Mouse (Mus musculus) left cerebral cortex, postnatal 36 days (tissue): ENCODE measurements around the gene Nipsnap3b. TPM values are rescaled to one million over a fixed set of nuclear protein-coding genes. Genes with fewer than 3 reads are reported as not detected.

Experiments
- DNase-seq, 2 experiments: peaks; one replicate each; pipeline ENCODE4 v3.0.0; 2021 to 2022; ENCODE audit warnings: low spot score in 2 of 2, mixed read lengths in 1 of 2
- intact Hi-C: fragments of 180-260 bp; cut with DNase I; formaldehyde crosslinking; loops from one replicate; pipeline ENCODE4 v1.15.1; 2025
- total RNA-seq, 2 experiments: library from RNA; stranded (reverse); gene quantifications; 2 replicates each; pipeline ENCODE4 v1.2.3; 2021

The Nipsnap3b gene
- 10 to 100 TPM; 12.1 to 14.1 TPM for total RNA-seq

DNA sequence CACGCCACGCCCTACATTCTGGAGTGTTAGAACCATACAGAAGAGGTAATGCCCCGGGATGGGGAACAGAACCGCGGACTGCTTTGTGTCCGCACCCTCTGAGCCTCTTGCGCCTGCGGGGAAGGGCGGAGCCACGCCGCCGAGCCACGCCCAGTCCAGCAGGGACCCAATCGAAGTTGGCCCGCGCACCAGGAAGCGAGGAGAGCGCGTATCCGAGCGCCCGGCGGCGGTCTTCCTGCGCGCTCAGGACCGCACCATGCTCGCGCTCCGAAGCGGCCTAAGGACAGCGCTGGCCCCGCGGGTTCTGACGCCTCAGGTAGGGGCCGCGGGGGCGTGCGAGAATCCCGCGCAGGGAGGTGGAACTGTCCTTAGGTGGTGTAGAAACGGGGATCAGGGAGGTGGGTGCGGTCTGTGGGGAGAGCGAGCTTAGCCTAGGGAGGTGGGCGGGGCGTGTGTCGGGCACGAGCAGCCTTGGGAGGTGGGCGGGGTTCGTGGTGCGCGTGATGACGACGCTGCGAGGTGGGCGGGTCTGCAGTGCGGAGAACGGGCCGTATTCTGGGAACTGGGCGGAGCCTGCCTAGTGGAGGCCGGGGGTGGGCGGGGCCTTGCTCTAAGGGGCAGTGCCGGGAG, at the start of gene Nipsnap3b:
Gene Nipsnap3b, plus strand, starts transcription at position 149 of the 630 bp plus-strand sequence.
- intact Hi-C loops = no loop called here
- peak; percentile 93 to 94 for DNase-seq

DNA sequence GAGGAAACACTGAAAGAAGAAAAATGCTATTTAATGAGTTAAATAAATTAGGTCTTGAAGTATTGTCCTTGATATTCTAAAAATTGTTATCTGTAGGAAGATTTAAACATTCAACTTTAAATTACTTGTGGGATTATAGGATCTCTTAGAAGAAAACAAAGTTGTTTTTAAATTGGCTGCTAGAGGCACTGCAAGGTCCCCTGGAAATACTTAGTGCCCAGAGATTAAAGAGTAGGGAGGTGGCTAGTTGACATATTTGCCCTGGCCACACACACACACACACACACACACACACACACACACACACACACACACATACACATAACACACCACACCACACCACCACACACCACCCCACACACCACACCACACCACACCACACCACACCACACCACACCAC, 47.4 kb upstream of the Nipsnap3b start, which contains the start of gene Olfr270:
Gene Olfr270, plus strand, starts transcription at position 301 of the 400 bp plus-strand sequence.
- DNase-seq = no peak
- intact Hi-C loops = no loop called here

DNA sequence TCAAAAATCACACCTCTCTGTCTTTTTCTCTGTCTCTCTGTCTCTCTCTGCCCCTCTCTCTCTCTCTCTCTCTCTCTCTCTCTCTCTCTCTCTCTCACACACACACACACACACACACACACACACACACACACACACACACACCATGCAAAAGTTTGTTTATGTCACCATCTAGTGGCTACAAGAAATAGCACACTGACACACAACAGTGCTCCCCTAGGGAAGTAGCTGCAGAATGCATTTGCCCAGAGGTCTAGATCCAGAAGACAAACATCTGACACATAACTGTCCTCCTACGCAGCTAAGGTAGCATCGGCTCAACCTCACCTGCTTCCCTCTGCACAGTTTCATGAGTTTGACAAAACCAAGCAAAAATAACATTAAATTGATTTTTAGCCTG, 26.5 kb upstream of the Nipsnap3b start:
- peak in 1 of 2 experiments; percentile 10 for DNase-seq
- intact Hi-C loops = no loop called here

DNA sequence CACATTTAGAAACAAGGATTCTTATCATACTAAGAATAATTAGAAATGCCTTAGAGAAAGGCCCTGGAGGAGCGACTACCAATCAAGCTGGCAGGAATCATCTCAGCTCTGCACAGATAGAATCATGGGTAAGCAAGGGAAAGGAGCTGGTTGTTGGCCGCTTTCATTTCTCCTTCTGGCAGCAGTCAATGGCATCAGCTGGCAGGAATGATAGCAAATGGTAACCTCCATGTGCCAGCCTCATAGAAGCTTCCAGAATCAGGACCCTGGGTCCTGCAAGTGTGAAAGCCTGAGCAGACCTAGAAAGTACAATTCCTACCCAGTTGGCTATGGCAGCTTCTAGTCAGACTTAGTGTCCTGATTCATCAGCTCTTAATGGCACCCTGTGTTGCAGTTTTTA, 25.4 kb upstream of the Nipsnap3b start:
- intact Hi-C loops = no loop called here

DNA sequence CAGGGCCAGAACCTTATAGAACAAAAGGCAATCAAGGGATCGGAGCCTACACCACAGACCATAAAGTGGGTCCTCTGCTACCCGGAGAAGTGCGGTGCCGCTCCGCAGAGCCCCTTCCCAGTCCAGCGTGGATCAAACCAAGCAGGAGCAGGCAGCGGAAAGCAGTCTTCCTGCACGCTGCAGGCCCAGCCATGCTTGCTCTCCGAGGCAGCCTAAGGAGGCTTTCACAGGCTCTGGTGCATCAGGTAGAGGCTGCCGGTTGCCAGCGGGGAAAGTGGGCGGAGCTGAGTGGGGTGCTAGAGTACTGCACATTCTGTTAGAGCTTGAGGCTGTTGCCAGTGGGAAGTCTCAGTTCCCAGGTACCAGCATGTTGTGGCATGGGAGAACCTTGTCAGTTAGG, 22.4 kb upstream of the Nipsnap3b start, which contains the start of gene Nipsnap3a:
Gene Nipsnap3a, plus strand, starts transcription at position 25 of the 400 bp plus-strand sequence.
- DNase-seq = no peak
- intact Hi-C loops = no loop called here

More for the DNA sequence above, 25.4 kb upstream of the Nipsnap3b start:
- no peak for DNase-seq

DNA sequence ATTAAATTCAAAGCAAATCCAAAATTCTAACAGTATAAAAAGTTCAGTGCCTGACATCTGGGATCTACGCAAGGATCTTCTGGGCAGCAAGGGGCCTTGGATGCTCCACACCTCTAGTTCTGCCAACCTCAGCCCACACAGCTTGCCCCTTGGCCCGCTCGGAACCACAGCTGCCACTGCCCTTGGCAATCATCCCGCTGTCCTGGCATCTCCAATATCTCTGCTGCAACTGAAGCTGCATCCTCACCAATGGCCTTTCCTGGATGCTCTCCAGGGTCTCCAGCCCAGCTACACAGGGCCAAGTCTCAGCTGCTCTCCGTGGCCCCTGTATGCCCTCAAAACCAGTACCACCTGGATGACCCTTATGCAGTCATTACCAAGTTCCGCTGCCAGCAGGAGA, 12.2 kb upstream of the Nipsnap3b start:
- DNase-seq = no peak
- intact Hi-C loops = no loop called here

DNA sequence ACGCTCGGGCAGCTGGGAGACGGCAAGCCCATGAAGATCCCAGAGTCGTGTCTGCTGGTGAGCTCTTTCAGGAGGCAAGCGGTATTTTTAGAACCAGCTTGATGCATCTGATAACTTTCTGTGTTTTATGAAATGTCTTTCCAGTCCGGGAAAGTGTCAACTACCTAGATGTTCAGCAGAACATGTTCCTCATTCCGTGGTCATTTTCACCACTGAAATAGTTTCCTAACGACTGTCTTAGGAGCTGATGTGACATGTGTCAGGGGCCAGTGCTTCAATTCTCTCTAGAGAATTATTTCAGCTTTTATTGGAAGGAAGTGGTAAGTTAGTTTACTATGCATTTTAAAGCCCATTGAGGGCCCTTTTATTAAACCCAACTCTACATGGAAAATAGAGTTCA, 11.5 kb upstream of the Nipsnap3b start:
- intact Hi-C loops = no loop called here
- no peak for DNase-seq

DNA sequence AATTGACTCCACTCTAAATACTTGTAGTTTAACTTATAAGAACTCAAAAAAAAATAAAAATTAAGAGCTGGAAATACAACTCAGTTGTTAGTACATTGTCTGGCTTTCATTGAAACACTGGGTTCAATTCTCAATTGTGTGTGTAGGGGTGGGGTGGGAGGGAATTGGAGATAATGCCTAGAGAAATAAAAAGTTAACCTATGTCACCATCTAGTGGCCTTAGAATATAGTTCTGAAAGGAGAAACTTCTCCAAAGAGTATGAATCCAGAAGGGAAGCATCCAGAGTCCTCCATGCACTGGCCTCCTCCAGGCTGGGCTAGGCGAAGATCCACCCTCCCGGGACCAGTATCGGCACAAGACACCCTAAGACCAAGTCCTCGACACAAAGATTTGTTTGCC, 2.5 kb upstream of the Nipsnap3b start:
- DNase-seq = no peak
- intact Hi-C loops = no loop called here

DNA sequence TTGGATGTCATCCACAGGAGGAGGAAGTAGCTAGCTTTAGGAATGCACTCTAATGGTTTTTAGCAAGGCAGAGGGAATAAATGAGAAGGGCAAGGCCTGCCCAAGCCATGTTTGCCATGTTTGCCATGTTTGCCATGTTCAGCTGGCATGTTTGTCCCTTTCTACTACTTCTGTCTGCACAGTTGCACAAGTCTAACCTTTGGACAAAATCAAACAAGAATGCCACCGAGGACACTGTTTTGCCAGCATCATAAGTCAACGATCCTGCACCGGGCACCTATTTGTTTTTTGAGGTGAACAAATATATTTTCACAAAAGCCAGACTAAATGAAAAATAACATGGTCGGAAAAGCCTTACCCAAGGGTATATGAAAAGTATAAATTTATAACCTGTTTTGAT, 1.8 kb upstream of the Nipsnap3b start:
- intact Hi-C loops = no loop called here
- DNase-seq = no peak

DNA sequence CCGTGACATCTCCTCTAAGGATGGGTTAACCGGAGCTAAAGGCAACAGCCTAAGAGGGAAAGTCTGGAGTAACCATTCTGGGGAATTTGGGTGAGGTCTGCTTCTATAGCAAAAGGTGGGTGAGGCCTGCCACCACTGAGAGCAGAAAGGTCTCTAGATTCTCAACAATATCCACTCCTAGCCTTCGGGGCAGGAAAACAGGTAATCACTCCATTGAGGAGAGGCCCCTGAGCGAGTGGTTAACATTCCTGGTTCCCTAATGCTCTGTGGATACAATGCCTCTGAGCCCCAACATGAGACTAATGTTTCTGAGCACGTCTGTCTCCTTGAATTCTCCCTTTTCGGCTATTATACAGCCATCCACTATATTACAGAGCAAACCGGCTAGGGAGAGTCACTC, 2.7 kb downstream of the Nipsnap3b start:
- intact Hi-C loops = no loop called here
- DNase-seq = no peak

DNA sequence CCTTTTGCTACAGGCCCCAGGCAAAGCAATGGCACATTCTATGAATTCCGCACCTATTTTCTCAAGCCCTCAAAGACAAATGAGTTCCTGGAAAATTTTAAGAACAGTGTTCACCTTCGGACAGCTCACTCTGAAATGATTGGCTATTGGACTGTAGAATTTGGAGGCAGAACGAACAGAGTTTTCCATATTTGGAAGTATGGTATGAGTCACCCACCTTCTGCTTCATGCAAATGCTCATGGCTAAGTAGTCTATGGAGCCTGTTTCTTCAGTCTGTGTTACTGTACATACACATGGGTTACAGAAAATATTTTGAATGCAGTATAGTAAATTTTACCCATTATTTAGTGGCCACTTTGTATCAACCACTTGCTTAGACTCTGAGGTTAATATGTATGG, 3.3 kb downstream of the Nipsnap3b start:
- intact Hi-C loops = no loop called here
- DNase-seq = no peak

DNA sequence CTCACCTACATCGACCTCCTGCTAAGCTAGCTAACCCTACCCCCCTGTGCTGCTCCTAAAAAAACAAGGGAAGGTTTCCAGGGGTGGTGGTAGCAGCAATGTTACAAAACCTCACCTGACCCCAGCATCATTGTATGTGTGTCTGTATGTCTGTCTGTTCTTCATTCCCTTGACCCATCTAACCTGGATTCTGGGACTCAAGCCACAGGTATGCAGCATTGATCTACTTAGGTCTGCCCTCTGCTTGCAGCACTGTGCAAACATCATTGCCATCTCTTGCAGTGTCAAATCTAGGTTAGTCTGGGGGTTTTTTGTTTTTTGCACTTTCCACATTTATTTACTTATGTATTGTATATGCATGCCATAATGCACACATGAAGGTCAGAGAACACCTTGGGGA, 6.7 kb downstream of the Nipsnap3b start:
- no peak for DNase-seq

DNA sequence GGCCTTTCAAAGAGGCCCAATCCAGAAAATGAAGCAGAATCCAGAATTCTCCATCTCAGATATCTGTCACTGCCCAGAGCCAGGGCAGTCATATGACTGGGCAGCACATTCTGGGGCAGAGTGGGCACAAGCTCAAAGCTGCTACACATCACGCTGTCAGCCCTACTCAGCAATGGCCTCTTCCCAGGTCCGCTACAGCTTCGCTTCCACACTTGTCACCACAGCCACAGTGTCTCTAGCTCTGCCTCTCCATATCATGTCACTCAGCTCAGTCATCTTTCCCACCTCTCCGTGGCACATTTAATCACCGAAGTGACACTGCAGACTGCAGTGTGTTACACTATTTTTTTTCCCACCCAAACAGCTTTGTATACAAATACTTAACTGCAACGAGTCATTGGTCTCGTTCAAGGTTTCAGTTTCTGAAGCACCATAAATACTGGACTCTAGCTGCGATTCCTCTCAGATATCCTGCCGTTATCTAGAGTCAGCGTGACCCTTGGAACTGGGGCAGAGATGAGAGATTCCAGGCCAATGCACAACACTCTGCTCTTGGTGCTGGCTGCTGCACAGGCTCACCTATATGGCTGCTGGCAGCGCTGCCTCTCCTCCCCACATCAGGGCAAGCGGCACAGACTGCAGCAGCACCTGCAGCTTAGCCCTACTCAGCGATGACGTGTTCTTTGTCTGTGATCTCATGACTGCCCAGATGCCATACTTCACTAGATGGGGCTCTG, 11.7 kb downstream of the Nipsnap3b start:
- intact Hi-C loops = no loop called here
- DNase-seq = no peak

More for the DNA sequence above, 6.7 kb downstream of the Nipsnap3b start:
- intact Hi-C loops = no loop called here

DNA sequence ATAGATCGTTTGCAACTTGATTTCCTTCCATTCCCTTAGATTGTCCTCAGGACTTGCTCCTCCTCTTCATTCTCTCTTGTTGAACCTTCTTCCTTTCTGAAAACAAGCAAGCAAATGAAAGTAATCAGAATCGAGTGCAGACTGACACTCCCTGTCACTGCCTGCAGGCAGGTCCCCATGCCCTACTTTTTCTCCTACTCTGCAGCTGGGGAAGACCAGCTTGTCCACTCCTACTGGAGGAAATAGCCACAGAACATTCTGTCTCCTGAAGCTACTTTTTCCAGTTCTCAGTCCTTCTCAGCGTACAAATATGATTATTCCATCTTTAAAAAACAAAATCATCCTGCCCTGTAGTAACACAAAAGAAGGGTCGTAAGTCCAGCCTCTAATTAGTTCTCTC, 12.7 kb downstream of the Nipsnap3b start:
- intact Hi-C loops = no loop called here
- no peak for DNase-seq

DNA sequence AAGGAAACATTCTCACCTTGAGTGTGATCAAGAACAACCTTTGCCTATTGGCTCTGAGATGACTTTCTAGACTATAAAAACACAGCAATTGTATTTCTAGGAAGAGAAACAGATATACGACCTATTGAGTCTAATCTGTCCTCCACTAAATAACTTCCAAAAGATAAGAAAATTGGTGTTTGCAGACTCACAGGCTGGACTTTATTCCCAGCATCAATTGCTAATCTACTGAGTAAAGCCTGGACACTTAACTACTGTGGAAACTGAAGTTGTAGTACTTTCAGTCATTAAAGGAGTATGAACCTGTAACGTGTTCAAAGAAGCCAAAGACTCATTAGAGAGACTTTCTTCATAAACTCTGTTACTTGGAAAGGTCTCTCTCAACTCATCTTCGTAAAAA, 16.1 kb downstream of the Nipsnap3b start:
- intact Hi-C loops = no loop called here
- DNase-seq = no peak

DNA sequence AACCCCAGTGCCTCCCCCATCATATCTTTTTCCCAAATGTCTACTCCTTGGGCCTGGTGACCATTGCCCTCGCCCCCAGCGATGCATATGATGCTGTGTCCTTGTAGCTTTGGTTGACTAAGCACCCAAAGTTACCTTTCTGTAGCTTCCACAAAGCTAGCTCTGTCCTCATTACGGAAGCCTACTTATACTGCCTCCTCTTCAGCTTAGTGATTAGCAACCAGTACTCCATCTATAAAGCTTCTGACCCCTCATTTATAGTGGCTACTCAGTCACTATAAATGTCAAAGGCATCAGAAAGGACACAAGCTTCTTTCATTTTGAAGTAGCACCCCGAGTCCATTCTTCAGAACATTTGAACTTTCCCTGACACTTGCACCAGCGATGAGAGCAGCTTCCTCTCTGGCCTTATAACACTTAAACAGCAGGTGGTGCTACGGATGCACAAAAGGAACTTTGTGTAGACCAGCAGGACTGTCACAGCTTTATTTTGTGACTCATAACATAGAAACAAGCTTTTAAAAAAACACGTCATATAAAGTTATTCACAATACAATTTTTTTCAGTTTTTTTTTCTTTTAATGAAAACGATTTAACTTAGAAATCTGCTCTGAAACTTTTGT, 18.8 kb downstream of the Nipsnap3b start:
- intact Hi-C loops = loop anchor here (10.0 kb wide), 2 partner anchors 324 to 564 kb away; no protein-coding TSS in a partner anchor
- DNase-seq = no peak

DNA sequence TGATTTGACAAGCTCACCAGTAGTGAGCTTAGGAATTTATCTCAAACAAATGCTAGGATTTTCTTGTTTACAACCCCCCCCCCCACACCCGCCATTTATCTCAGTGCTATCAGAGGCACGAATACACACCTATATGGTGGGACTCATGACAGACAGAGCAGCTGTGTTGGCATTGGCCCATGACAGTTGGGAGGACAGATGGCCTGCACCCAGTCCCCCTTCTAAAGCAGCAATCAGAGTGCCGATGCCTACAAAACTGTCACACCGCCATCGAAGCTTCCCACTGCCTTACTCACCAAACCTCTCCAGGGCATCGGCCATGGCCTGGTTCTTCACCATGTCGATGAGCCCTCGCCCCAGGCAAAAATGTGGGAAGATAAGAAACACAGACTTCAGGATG, 32.1 kb downstream of the Nipsnap3b start:
- no peak for DNase-seq
- intact Hi-C loops = no loop called here

DNA sequence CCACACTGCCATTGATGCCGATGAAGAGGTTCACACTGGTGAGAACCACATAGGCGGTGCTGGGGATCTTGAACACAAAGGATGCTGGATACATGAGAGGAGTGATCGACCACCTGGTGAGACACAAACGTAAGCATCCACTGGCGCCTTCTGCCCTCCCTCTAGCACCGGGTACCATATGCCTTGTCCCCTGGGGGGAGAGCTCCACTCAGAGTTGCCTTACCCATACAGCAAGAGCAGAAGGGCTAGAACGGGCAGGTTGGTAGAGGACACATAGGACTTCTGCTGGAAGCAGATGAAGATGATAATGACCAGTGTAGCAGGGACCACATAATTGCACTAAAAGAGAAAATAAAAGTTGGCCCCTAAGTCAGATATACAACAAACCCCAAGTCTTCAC, 34.1 kb downstream of the Nipsnap3b start:
- intact Hi-C loops = no loop called here
- no peak for DNase-seq

DNA sequence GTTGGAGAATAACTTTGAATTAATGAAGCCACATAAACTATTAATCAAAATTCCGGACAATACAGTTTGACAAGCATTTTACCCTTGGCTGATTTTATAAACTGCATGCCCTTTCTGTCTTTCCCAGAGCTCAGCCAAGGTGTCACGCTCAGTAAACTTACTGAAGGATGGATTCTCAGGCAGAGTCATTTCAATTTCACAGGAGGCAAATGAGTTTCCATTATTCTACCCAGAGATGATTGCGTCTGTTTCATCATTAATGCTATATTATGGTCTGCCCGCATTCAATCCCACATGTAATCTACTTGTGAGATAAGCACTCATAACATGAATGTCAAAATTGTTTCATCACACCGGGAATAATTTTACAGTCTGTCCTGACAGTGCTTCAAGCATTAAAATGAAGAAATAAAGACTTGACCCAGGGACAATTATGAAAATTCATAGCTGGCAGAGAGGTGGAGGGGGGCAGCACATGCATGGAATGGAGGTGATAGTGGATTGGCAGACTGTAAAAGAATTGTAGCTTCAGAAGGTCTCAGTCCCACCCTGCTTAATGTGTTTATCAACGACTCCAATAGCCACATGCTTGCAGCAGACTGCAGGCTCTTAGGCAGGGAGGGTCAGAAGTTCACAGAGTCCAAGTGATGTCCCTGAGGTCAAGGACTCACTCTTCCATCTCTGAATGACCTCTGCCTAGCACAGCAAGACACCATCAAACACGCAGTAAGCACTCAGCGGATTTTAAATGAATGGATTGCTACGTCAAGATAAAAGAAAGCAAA, 34.8 kb downstream of the Nipsnap3b start:
- intact Hi-C loops = no loop called here
- no peak for DNase-seq
